Mouse (Mus musculus) spleen, adult 2 months (tissue): ENCODE results near the gene Foxn2.

Source experiments
- CTCF ChIP-seq: fragments of 200-500 bp; IDR thresholded peaks from 2 replicates; pipeline ENCODE4 v1.5.1; 2011; ENCODE audit warnings: mild to moderate bottlenecking, inconsistent platforms; ENCODE audit not compliant: insufficient read depth, insufficient read length, insufficient replicate concordance; ENCODE audit errors: extremely low read depth
- POLR2A ChIP-seq: fragments of 200-500 bp; IDR thresholded peaks from 2 replicates; pipeline ENCODE4 v1.6.1; 2011; ENCODE audit warnings: low read depth, low read length, inconsistent platforms

GRCm38 (mm10) chr17:88484539-88484938 lies 44.0 kb downstream of the Foxn2 start:
- no peak for TF ChIP-seq CTCF
- no peak for TF ChIP-seq POLR2A
